Mouse (Mus musculus) spleen, postnatal 36 days (tissue): ENCODE measurements at regions not wholly inside any gene's neighbourhood (a gene's known extent, or its start where the extent isn't known, plus 50 kb on each side); places are given as distances from the start of the nearest gene placed in this dataset.
A peak's percentile ranks its signal among the peaks of the same experiment; 100 is the strongest.

Experiments used
- DNase-seq, 2 experiments: peaks; one replicate each; pipeline ENCODE4 v3.0.0; 2022; ENCODE audit warnings: low spot score in 2 of 2, mixed read lengths in 1 of 2

- no peak for DNase-seq
Measured at GRCm38 (mm10) chr2:51566554-51567246, 60.6 kb upstream of the Tas2r134 start.

GRCm38 (mm10) chr2:51563881-51564280 is 63.4 kb upstream of the Tas2r134 start:
- DNase-seq, result no peak

GRCm38 (mm10) chr2:51563240-51563639 is 64.1 kb upstream of the Tas2r134 start:
- no peak for DNase-seq

- DNase-seq, result no peak
Measured at GRCm38 (mm10) chr2:51550863-51551262, 76.4 kb upstream of the Tas2r134 start.

GRCm38 (mm10) chr2:51549125-51549524 is 78.2 kb upstream of the Tas2r134 start:
- no peak for DNase-seq

GRCm38 (mm10) chr2:51546181-51546580 is 81.1 kb upstream of the Tas2r134 start:
- no peak for DNase-seq

- DNase-seq, result no peak
Measured at GRCm38 (mm10) chr2:51543949-51544348, 83.4 kb upstream of the Tas2r134 start.

- peak in 1 of 2 experiments; percentile 2 for DNase-seq
Measured at GRCm38 (mm10) chr2:51542272-51542671, 85.0 kb upstream of the Tas2r134 start.

- no peak for DNase-seq
Measured at GRCm38 (mm10) chr2:51532709-51533414, 94.4 kb upstream of the Tas2r134 start.

GRCm38 (mm10) chr2:51531106-51531839 is 96.0 kb upstream of the Tas2r134 start:
- DNase-seq, result no peak

GRCm38 (mm10) chr2:51522766-51523165 is 104.5 kb upstream of the Tas2r134 start:
- no peak for DNase-seq

- no peak for DNase-seq
Measured at GRCm38 (mm10) chr2:51509220-51510011, 117.9 kb upstream of the Tas2r134 start.

- DNase-seq, result no peak
Measured at GRCm38 (mm10) chr2:51497896-51498295, 129.4 kb upstream of the Tas2r134 start.

GRCm38 (mm10) chr2:51473753-51474152 is 153.6 kb upstream of the Tas2r134 start:
- no peak for DNase-seq

- DNase-seq, result no peak
Measured at GRCm38 (mm10) chr2:51467027-51467694, 160.2 kb upstream of the Tas2r134 start.

- DNase-seq, result no peak
Measured at GRCm38 (mm10) chr2:51466003-51466402, 161.3 kb upstream of the Tas2r134 start.

- DNase-seq, result no peak
Measured at GRCm38 (mm10) chr2:51465576-51465975, 161.7 kb upstream of the Tas2r134 start.

- DNase-seq, result no peak
Measured at GRCm38 (mm10) chr2:51464356-51464755, 163.0 kb upstream of the Tas2r134 start.

- DNase-seq, result no peak
Measured at GRCm38 (mm10) chr2:51460896-51461295, 166.4 kb upstream of the Tas2r134 start.

GRCm38 (mm10) chr2:51459486-51459885 is 167.8 kb upstream of the Tas2r134 start:
- no peak for DNase-seq

GRCm38 (mm10) chr2:51457717-51458116 is 169.6 kb upstream of the Tas2r134 start:
- DNase-seq, result no peak
